Mouse (Mus musculus): Measurements from ENCODE around the gene Snca.

DNA sequence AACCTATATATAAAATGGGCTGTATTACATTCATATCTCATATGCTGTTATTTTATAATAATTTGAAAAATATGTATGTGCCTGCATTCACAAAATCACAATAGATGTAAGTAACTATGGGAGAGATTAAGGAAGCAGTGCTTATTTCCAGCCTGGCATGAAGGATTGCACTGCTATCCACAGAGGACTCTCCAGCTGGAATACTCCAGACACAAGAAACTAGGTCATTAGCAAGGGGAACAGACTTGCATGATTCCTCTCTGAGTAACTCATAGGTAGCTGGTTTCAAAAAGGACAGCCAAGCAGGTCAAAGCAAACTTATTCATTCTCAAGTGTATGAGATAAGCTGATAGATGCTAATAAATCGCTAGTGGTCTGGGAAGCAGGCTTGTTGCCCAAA lies 74.7 kb downstream of the Snca start:
- no peak for TF ChIP-seq CTCF (conservative IDR thresholded peaks at IDR 0.05; ENCODE audit: insufficient read depth, insufficient read length, low read depth, low read length)
- TF ChIP-seq POLR2A (IDR thresholded peaks at IDR 0.05; ENCODE audit: low read depth, low read length) = no peak

Measured in kidney, adult 2 months (tissue).